Mouse (Mus musculus): ENCODE results near the gene Ugt2b35. TPM values are rescaled to one million over a fixed set of nuclear protein-coding genes. Genes with fewer than 3 reads are reported as not detected.
"Not testable (repeated sequence)": the region's sequence is repeated elsewhere in the genome, so short reads cannot be mapped to it uniquely, and the experiment has no call there.

Ugt2b35 gene
- polyA plus RNA-seq (2014; fragmentation: Nextera tagmentation; extraction: Ambion mirVana) = not detected in 2 replicates

- DNase-seq (ENCODE audit: low spot score) = no peak
- no peak for ATAC-seq (replicated peaks; ENCODE audit: insufficient number of reproducible peaks, low FRiP score, low TSS enrichment, low read depth)
- WGBS = 75% methylated on average over 4 of the region's 4 CpGs
Observed at GRCm38 (mm10) chr5:87000395-87001073, at the start of gene Ugt2b35. Gene Ugt2b35, plus strand, starts transcription at chr5:87000860.

GRCm38 (mm10) chr5:86960504-86960903 lies 40.2 kb upstream of the Ugt2b35 start:
- Histone ChIP-seq H3K4me1 (ENCODE audit: control insufficient read depth, insufficient read depth, low read length) (no peaks in the 10 kb centered on the region), H3K4me2 (ENCODE audit: low read depth, low read length) (no peak overlapping the region), H3K27ac (replicated peaks; ENCODE audit: low read depth, low read length) (no peak overlapping the region), H3K36me3 (replicated peaks; ENCODE audit: control insufficient read depth, insufficient read depth, low read depth, low read length) (no peaks in the 10 kb centered on the region), H3K9me3 (replicated peaks; ENCODE audit: control insufficient read depth, low read length) (no peaks in the 10 kb centered on the region), H3K4me3 (ENCODE audit: low read depth, low read length) (no peak overlapping the region), H3K27me3 (ENCODE audit: control insufficient read depth, insufficient read depth, low read length) (no peaks in the 10 kb centered on the region), H3K9ac (replicated peaks; ENCODE audit: low read length) (no peak overlapping the region)
- DNase-seq (ENCODE audit: low spot score) (no peak), ATAC-seq (replicated peaks; ENCODE audit: insufficient number of reproducible peaks, low FRiP score, low TSS enrichment, low read depth) (no peak)
- WGBS = 88% methylated on average over 3 of the region's 3 CpGs

More at GRCm38 (mm10) chr5:87000395-87001073, at the start of gene Ugt2b35:
- H3K27me3 ChIP-seq (ENCODE audit: control insufficient read depth, insufficient read depth, low read length) = no peaks in the 10 kb centered on the region
- no peak within 1 kb of the TSS for H3K4me2 ChIP-seq (ENCODE audit: low read depth, low read length)
- H3K4me3 ChIP-seq (ENCODE audit: low read depth, low read length) = no peak within 1 kb of the TSS
- no peaks in the 10 kb centered on the region for H3K4me1 ChIP-seq (ENCODE audit: control insufficient read depth, insufficient read depth, low read length)
- no peaks in the 10 kb centered on the region for H3K9me3 ChIP-seq (replicated peaks; ENCODE audit: control insufficient read depth, low read length)
- H3K36me3 ChIP-seq (replicated peaks; ENCODE audit: control insufficient read depth, insufficient read depth, low read depth, low read length) = no peaks in the 10 kb centered on the region
- H3K27ac ChIP-seq (replicated peaks; ENCODE audit: low read depth, low read length) = no peak within 1 kb of the TSS
- no peak within 1 kb of the TSS for H3K9ac ChIP-seq (replicated peaks; ENCODE audit: low read length)

DNA sequence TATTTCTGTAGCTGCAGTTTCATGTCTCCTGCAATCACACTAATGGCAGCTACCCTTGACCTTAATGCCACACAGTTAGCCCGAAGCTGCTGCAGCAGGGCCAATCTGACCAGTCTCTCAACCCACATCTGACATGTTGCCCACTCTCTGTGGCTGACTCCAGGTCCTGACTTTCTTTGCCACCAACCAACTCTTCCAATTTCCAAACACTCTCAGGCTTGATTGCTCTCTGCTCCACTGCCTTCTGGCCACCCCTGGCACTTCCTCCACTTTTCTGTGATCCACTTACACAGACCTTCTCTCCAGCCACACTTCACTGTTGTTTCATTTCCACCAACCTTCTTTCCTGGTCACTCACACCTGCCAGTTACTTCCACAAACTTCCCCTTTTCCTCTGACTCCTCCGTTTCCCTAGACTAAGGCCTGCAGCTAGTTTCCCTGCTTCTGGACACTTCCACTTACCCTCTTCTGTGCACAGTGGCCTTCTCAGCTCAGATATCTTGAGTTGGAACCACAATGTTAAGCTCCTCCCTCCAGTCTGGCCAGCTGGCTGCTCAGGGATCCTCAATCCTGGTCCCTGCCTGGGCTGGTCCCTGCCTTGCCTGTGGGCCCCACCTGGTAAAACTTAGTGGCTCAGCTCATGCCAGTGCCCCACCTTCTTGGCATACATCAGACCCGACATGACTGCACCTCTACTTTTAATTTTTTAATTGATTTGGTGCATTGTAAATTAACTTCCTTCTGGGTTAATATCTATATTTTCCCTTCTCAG lies 38.9 kb upstream of the Ugt2b35 start:
- no peak for ATAC-seq (replicated peaks; ENCODE audit: insufficient number of reproducible peaks, low FRiP score, low TSS enrichment, low read depth)
- no peak overlapping the region for H3K27ac ChIP-seq (replicated peaks; ENCODE audit: low read depth, low read length)
- no peak overlapping the region for H3K4me2 ChIP-seq (ENCODE audit: low read depth, low read length)
- 71% methylated on average over 3 of the region's 3 CpGs for WGBS
- no peaks in the 10 kb centered on the region for H3K4me1 ChIP-seq (ENCODE audit: control insufficient read depth, insufficient read depth, low read length)
- no peak overlapping the region for H3K4me3 ChIP-seq (ENCODE audit: low read depth, low read length)
- H3K9me3 ChIP-seq (replicated peaks; ENCODE audit: control insufficient read depth, low read length) = no peaks in the 10 kb centered on the region
- no peak for DNase-seq (ENCODE audit: low spot score)
- no peaks in the 10 kb centered on the region for H3K36me3 ChIP-seq (replicated peaks; ENCODE audit: control insufficient read depth, insufficient read depth, low read depth, low read length)
- no peak overlapping the region for H3K9ac ChIP-seq (replicated peaks; ENCODE audit: low read length)
- no peaks in the 10 kb centered on the region for H3K27me3 ChIP-seq (ENCODE audit: control insufficient read depth, insufficient read depth, low read length)

DNA sequence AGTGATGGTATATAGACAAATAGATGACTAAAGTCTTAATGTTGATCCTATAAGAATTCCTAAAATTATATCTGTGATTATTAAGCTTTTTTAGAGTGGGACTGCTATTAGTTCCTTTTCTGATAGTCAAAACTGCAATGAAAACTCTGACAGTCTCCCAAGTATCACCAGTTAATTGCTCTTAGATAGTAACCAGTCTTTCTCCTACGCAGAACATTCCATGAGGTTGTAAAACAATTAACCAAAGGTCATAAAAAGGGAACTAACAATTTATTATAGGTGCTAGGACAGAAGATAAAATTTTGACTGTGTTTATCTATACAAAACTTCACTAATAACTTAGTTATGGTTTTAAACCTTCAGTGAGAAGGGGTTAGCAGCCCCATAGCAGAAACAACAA lies 37.8 kb upstream of the Ugt2b35 start:
- ATAC-seq (replicated peaks; ENCODE audit: insufficient number of reproducible peaks, low FRiP score, low TSS enrichment, low read depth); H3K4me2 ChIP-seq (ENCODE audit: low read depth, low read length): not testable (repeated sequence)
- 88% methylated on average over 1 of the region's 1 CpGs for WGBS

DNA sequence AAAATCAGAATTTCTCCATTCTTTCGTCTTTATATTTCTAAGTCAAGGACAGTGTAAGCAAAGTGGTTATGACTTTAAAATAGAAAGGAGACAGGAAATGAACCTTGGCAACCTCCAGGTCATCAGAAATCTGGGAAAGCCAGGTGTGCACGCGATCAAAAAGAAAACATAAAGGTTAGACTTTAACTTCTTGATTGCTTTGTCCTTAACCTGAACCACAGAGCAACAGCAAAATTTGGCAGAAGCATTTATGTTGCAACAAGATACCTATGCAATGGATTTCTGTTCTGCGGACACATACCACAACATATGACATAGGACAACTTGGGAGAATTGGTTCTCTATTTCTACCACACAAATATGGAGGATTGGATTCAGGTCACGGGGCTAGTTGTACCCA lies 33.4 kb upstream of the Ugt2b35 start:
- not testable (repeated sequence) for H3K9me3 ChIP-seq (replicated peaks; ENCODE audit: control insufficient read depth, low read length); H3K4me1 ChIP-seq (ENCODE audit: control insufficient read depth, insufficient read depth, low read length); H3K36me3 ChIP-seq (replicated peaks; ENCODE audit: control insufficient read depth, insufficient read depth, low read depth, low read length); DNase-seq (ENCODE audit: low spot score); H3K27ac ChIP-seq (replicated peaks; ENCODE audit: low read depth, low read length); H3K9ac ChIP-seq (replicated peaks; ENCODE audit: low read length); H3K4me3 ChIP-seq (ENCODE audit: low read depth, low read length); H3K27me3 ChIP-seq (ENCODE audit: control insufficient read depth, insufficient read depth, low read length); ATAC-seq (replicated peaks; ENCODE audit: insufficient number of reproducible peaks, low FRiP score, low TSS enrichment, low read depth); H3K4me2 ChIP-seq (ENCODE audit: low read depth, low read length)
- WGBS = 88% methylated on average over 5 of the region's 5 CpGs

More for the DNA sequence above, 37.8 kb upstream of the Ugt2b35 start:
- DNase-seq (ENCODE audit: low spot score); H3K36me3 ChIP-seq (replicated peaks; ENCODE audit: control insufficient read depth, insufficient read depth, low read depth, low read length); H3K9me3 ChIP-seq (replicated peaks; ENCODE audit: control insufficient read depth, low read length); H3K27me3 ChIP-seq (ENCODE audit: control insufficient read depth, insufficient read depth, low read length); H3K4me3 ChIP-seq (ENCODE audit: low read depth, low read length); H3K27ac ChIP-seq (replicated peaks; ENCODE audit: low read depth, low read length); H3K9ac ChIP-seq (replicated peaks; ENCODE audit: low read length); H3K4me1 ChIP-seq (ENCODE audit: control insufficient read depth, insufficient read depth, low read length): not testable (repeated sequence)

- no peaks in the 10 kb centered on the region for H3K9me3 ChIP-seq (replicated peaks; ENCODE audit: control insufficient read depth, low read length)
- no peaks in the 10 kb centered on the region for H3K4me1 ChIP-seq (ENCODE audit: control insufficient read depth, insufficient read depth, low read length)
- H3K4me3 ChIP-seq (ENCODE audit: low read depth, low read length) = no peak overlapping the region
- H3K27me3 ChIP-seq (ENCODE audit: control insufficient read depth, insufficient read depth, low read length) = no peaks in the 10 kb centered on the region
- 87% methylated on average over 6 of the region's 6 CpGs for WGBS
- ATAC-seq (replicated peaks; ENCODE audit: insufficient number of reproducible peaks, low FRiP score, low TSS enrichment, low read depth) (no peak), DNase-seq (ENCODE audit: low spot score) (no peak)
- H3K4me2 ChIP-seq (ENCODE audit: low read depth, low read length) = no peak overlapping the region
- no peaks in the 10 kb centered on the region for H3K36me3 ChIP-seq (replicated peaks; ENCODE audit: control insufficient read depth, insufficient read depth, low read depth, low read length)
- no peak overlapping the region for H3K9ac ChIP-seq (replicated peaks; ENCODE audit: low read length)
- H3K27ac ChIP-seq (replicated peaks; ENCODE audit: low read depth, low read length) = no peak overlapping the region
Observed at GRCm38 (mm10) chr5:87004735-87005134, 4.1 kb downstream of the Ugt2b35 start.

- no peaks in the 10 kb centered on the region for H3K4me1 ChIP-seq (ENCODE audit: control insufficient read depth, insufficient read depth, low read length)
- H3K4me3 ChIP-seq (ENCODE audit: low read depth, low read length) = no peak overlapping the region
- H3K27ac ChIP-seq (replicated peaks; ENCODE audit: low read depth, low read length) = no peak overlapping the region
- H3K27me3 ChIP-seq (ENCODE audit: control insufficient read depth, insufficient read depth, low read length) = no peaks in the 10 kb centered on the region
- no peaks in the 10 kb centered on the region for H3K9me3 ChIP-seq (replicated peaks; ENCODE audit: control insufficient read depth, low read length)
- H3K36me3 ChIP-seq (replicated peaks; ENCODE audit: control insufficient read depth, insufficient read depth, low read depth, low read length) = no peaks in the 10 kb centered on the region
- ATAC-seq (replicated peaks; ENCODE audit: insufficient number of reproducible peaks, low FRiP score, low TSS enrichment, low read depth) = no peak
- no peak overlapping the region for H3K4me2 ChIP-seq (ENCODE audit: low read depth, low read length)
- DNase-seq (ENCODE audit: low spot score) = no peak
- no peak overlapping the region for H3K9ac ChIP-seq (replicated peaks; ENCODE audit: low read length)
- WGBS = 89% methylated on average over 3 of the region's 3 CpGs
Observed at GRCm38 (mm10) chr5:87015477-87015876, 14.8 kb downstream of the Ugt2b35 start.

DNA sequence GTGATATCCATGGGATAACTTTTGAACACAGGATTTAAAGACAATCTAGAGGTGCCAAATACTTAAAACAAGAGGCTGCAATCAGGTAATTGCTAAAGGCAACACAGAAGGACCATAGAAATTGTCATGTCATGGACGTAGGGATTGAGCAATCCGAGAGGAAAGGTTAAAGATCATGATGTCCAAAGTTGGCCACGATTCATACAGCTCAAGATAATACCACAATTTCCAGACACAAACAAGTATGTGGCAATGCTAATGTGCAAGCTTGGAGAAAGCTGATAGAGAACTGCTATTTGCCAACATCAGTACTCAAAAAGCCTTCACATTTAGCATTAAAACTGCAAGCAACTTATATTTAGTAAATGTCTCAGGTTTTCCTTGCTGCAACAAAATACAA lies 26.7 kb downstream of the Ugt2b35 start:
- Histone ChIP-seq H3K9ac (replicated peaks; ENCODE audit: low read length) (no peak overlapping the region), H3K4me3 (ENCODE audit: low read depth, low read length) (no peak overlapping the region), H3K4me2 (ENCODE audit: low read depth, low read length) (no peak overlapping the region), H3K9me3 (replicated peaks; ENCODE audit: control insufficient read depth, low read length) (no peaks in the 10 kb centered on the region), H3K27me3 (ENCODE audit: control insufficient read depth, insufficient read depth, low read length) (no peaks in the 10 kb centered on the region), H3K36me3 (replicated peaks; ENCODE audit: control insufficient read depth, insufficient read depth, low read depth, low read length) (no peaks in the 10 kb centered on the region), H3K27ac (replicated peaks; ENCODE audit: low read depth, low read length) (no peak overlapping the region), H3K4me1 (ENCODE audit: control insufficient read depth, insufficient read depth, low read length) (no peaks in the 10 kb centered on the region)
- no peak for ATAC-seq (replicated peaks; ENCODE audit: insufficient number of reproducible peaks, low FRiP score, low TSS enrichment, low read depth)
- 74% methylated on average over 3 of the region's 3 CpGs for WGBS
- no peak for DNase-seq (ENCODE audit: low spot score)

All from embryonic facial prominence, embryonic 11.5 days (tissue).